In the genomic region with DNA sequence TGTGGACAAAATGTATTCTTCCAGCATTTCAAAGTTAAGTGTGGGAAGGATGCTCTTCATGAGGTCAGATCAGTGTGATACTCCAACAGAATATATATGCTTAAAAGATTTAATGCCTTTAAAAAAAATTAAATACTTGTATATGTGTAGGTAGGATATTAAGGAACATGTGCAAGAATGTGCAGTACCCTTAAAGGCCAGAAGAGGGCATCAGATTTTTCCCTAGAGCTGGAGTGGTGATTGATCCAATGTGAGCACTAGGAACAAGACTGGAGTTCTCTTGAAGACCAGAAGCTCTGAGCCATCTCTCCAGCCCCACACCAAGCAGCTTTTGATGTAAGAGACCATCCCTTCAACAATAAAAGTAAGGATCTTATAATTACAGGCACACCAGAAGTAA, we compare ENCODE assay signal across 10 mouse cellular contexts.
DNase-seq lines count a peak whose midpoint lies in the region; ATAC-seq and TF ChIP-seq lines count a peak whose summit lies in the region.
"Had no signal": no experiment of that assay in that cellular context is flagged by ENCODE, and none has a peak within 500 bp of the region (broad histone marks: within the 10 kb centered on the region; RNA-seq: fewer than 3 reads in every experiment).

No protein-coding gene starts in this region.

- H3K9me3 ChIP-seq in forebrain, embryonic 14.5 days (replicated peaks; ENCODE audit: control insufficient read depth, low read length), result no peaks in the 10 kb centered on the region
- H3K9me3 ChIP-seq: forebrain, embryonic 15.5 days had no signal

- peak; percentile 2 for DNase-seq in kidney, adult 18-20 months
- no peak for DNase-seq in kidney, adult 11 months
- DNase-seq in 416B (ENCODE audit: low read depth), result peak; percentile 42
- DNase-seq in ES-CJ7 (ENCODE audit: low read depth, low spot score), result peak; percentile 58
- DNase-seq in forebrain, embryonic 14.5 days (ENCODE audit: low spot score), result no peak
- no peak for DNase-seq in thymus, adult 2 months
- DNase-seq: midbrain, embryonic 14.5 days had no signal

- no peaks in the 10 kb centered on the region for H3K36me3 ChIP-seq in forebrain, embryonic 14.5 days (ENCODE audit: control insufficient read depth, insufficient read depth, low read length)
- no peaks in the 10 kb centered on the region for H3K36me3 ChIP-seq in thymus, adult 2 months (ENCODE audit: control insufficient read depth, insufficient read depth, low read length)
- H3K36me3 ChIP-seq: forebrain, embryonic 15.5 days had no signal

- H3K27ac ChIP-seq in cortical plate, adult 2 months (ENCODE audit: insufficient read depth, low read length), result no peak overlapping the region
- no peak overlapping the region for H3K27ac ChIP-seq in forebrain, embryonic 14.5 days (ENCODE audit: low read depth, low read length)
- no peak overlapping the region for H3K27ac ChIP-seq in thymus, adult 2 months (ENCODE audit: control insufficient read depth, insufficient read depth, low read length)
- H3K27ac ChIP-seq: forebrain, embryonic 15.5 days; hindbrain, embryonic 14.5 days had no signal

- H3K4me1 ChIP-seq in cortical plate, adult 2 months (ENCODE audit: control insufficient read depth, insufficient read depth, low read length), result no peaks in the 10 kb centered on the region
- H3K4me1 ChIP-seq in forebrain, embryonic 14.5 days (ENCODE audit: control insufficient read depth, insufficient read depth, low read length), result no peaks in the 10 kb centered on the region
- H3K4me1 ChIP-seq in thymus, adult 2 months (replicated peaks; ENCODE audit: control insufficient read depth, insufficient read depth, low read length), result no peaks in the 10 kb centered on the region
- H3K4me1 ChIP-seq: forebrain, embryonic 15.5 days had no signal

- no peak overlapping the region for H3K4me3 ChIP-seq in cortical plate, adult 2 months (ENCODE audit: insufficient read depth, low read length)
- no peak overlapping the region for H3K4me3 ChIP-seq in forebrain, embryonic 14.5 days (ENCODE audit: low read depth, low read length)
- H3K4me3 ChIP-seq in thymus, adult 2 months (ENCODE audit: control insufficient read depth, insufficient read depth, low read length), result no peak overlapping the region
- H3K4me3 ChIP-seq: forebrain, embryonic 15.5 days had no signal

- no peak overlapping the region for H3K9ac ChIP-seq in forebrain, embryonic 14.5 days (ENCODE audit: low read length)
- H3K9ac ChIP-seq: forebrain, embryonic 15.5 days; hindbrain, embryonic 14.5 days had no signal

- no peaks in the 10 kb centered on the region for H3K27me3 ChIP-seq in forebrain, embryonic 14.5 days (replicated peaks; ENCODE audit: control insufficient read depth, insufficient read depth, low read length)
- H3K27me3 ChIP-seq in thymus, adult 2 months (ENCODE audit: control insufficient read depth, insufficient read depth, low read length), result no peaks in the 10 kb centered on the region
- H3K27me3 ChIP-seq: forebrain, embryonic 15.5 days had no signal

- TF ChIP-seq POLR2A in cortical plate, adult 2 months (IDR thresholded peaks at IDR 0.05; ENCODE audit: extremely low read depth, insufficient read depth, low read length), result no peak
- TF ChIP-seq POLR2A in thymus, adult 2 months (IDR thresholded peaks at IDR 0.05; ENCODE audit: control insufficient read depth, extremely low read depth, insufficient read depth, low read length, poor library complexity), result no peak

- no peak overlapping the region for H3K4me2 ChIP-seq in forebrain, embryonic 14.5 days (ENCODE audit: low read length)
- H3K4me2 ChIP-seq: forebrain, embryonic 15.5 days; hindbrain, embryonic 14.5 days had no signal

- 0 out of 2 replicates have a peak, but pooled peaks have one; percentile 5 for TF ChIP-seq CTCF in cortical plate, adult 2 months (IDR thresholded peaks at IDR 0.05; ENCODE audit: extremely low read depth, insufficient read depth, low read length)
- no peak for TF ChIP-seq CTCF in thymus, adult 2 months (IDR thresholded peaks at IDR 0.05; ENCODE audit: borderline replicate concordance, control insufficient read depth, extremely low read depth, insufficient read depth, low read length, poor library complexity)

- ATAC-seq in forebrain, embryonic 14.5 days, result no peak
- ATAC-seq: forebrain, embryonic 15.5 days had no signal

Comparison
In these comparisons a context has a peak if more than half of its experiments do, and no peak if none do; other contexts are left out.
1. DNase-seq: peak in kidney, adult 18-20 months (single experiment), 416B (single experiment) and ES-CJ7 (single experiment); none in kidney, adult 11 months (single experiment), forebrain, embryonic 14.5 days (single experiment) and thymus, adult 2 months (single experiment).